Mouse (Mus musculus): ENCODE data around the gene Lhx5.

GRCm38 (mm10) chr5:120437986-120438385 is 6.5 kb downstream of the Lhx5 start:
- TF ChIP-seq POLR2A (IDR thresholded peaks at IDR 0.05; ENCODE audit: control insufficient read depth, extremely low read depth, insufficient read depth, low read length, poor library complexity) (no peak), CTCF (IDR thresholded peaks at IDR 0.05; ENCODE audit: borderline replicate concordance, control insufficient read depth, extremely low read depth, insufficient read depth, low read length, poor library complexity) (no peak)

Measured in thymus, adult 2 months (tissue).